ENCODE assay signal across 8 mouse cellular contexts in the genomic region with DNA sequence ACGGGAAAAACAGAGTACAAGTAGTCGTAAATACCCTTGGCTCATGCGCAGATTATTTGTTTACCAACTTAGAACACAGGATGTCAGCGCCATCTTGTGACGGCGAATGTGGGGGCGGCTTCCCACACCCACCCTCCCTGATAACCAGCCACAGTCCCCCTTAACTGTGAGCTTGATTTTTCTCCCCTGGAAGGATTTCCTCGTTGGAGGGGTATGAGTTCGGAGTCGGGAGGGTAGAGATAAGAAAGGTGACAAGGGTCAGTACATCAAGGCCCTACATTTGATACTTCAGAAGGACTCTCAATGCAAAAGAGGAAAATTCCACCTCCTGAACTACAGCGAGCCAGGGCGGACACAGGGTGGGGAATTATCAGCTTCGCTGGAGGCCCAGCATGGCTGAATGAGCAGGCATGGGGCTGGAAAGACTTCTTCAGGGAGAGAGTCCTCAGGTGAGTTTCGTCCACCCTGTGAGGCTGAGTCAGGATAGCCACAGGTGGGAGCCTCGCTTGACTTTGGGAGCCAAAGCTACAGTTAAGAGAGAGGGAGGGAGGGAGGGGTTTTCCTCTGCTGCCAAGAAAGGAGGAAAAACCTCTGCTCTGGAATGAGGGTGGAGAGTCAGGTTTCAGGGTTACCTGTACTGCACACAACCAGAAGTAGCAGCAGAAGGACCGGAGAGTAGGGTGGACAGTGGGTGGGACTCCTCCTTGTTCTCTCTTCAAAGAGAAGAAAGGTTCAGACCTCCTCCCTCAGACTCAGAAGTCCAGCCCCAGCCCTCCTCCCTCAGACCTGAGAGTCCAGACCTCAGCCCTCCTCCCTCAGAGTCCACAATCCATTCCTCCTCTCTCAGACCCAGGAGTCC. TPM values are rescaled to one million over a fixed set of nuclear protein-coding genes. Genes with fewer than 3 reads are reported as not detected.
A peak's percentile ranks its signal among the peaks of the same experiment; 100 is the strongest.
DNase-seq lines count a peak whose midpoint lies in the region; ATAC-seq and TF ChIP-seq lines count a peak whose summit lies in the region.

A gene (plus strand): TSS at position 99 of the 859 bp plus-strand sequence.

- peak within 1 kb of the TSS; percentile 75 for H3K27ac ChIP-seq in kidney, embryonic 16.5 days (ENCODE audit: low read length)
- no peak within 1 kb of the TSS; the same call in 1 of the 2 replicates for H3K27ac ChIP-seq in limb, embryonic 14.5 days (replicated peaks; ENCODE audit: low read depth, low read length)
- no peak within 1 kb of the TSS for H3K27ac ChIP-seq in midbrain, postnatal 0 days (ENCODE audit: low read depth, low read length)

- peaks cover 13% of the 10 kb centered on the region; the same call in 1 of the 2 replicates for H3K4me1 ChIP-seq in kidney, embryonic 16.5 days (ENCODE audit: insufficient read depth, low read length)
- H3K4me1 ChIP-seq in limb, embryonic 14.5 days (ENCODE audit: control insufficient read depth, insufficient read depth, low read length) = no peaks in the 10 kb centered on the region
- H3K4me1 ChIP-seq in midbrain, postnatal 0 days (ENCODE audit: insufficient read depth, low read length) = no peaks in the 10 kb centered on the region

- H3K36me3 ChIP-seq in kidney, embryonic 16.5 days (ENCODE audit: insufficient read depth, low read length) = no peaks in the 10 kb centered on the region
- H3K36me3 ChIP-seq in limb, embryonic 14.5 days (ENCODE audit: control insufficient read depth, insufficient read depth, low read length) = no peaks in the 10 kb centered on the region
- no peaks in the 10 kb centered on the region for H3K36me3 ChIP-seq in midbrain, postnatal 0 days (ENCODE audit: insufficient read depth, low read length)

- TF ChIP-seq CTCF in midbrain, postnatal 0 days (IDR thresholded peaks at IDR 0.05) = no peak

- H3K9me3 ChIP-seq in kidney, embryonic 16.5 days (ENCODE audit: low read length) = no peaks in the 10 kb centered on the region
- no peaks in the 10 kb centered on the region for H3K9me3 ChIP-seq in limb, embryonic 14.5 days (ENCODE audit: control insufficient read depth, low read length)
- no peaks in the 10 kb centered on the region for H3K9me3 ChIP-seq in midbrain, postnatal 0 days (ENCODE audit: low read length)

- peak within 1 kb of the TSS; percentile 63 for H3K9ac ChIP-seq in kidney, embryonic 16.5 days (replicated peaks; ENCODE audit: low read length)
- peak within 1 kb of the TSS; percentile 44 for H3K9ac ChIP-seq in limb, embryonic 14.5 days (ENCODE audit: low read depth, low read length, severe bottlenecking)
- no peak within 1 kb of the TSS; the same call in 1 of the 2 replicates for H3K9ac ChIP-seq in midbrain, postnatal 0 days (replicated peaks; ENCODE audit: low read length, poor library complexity, severe bottlenecking)

- ATAC-seq in kidney, embryonic 16.5 days (ENCODE audit: low FRiP score, low TSS enrichment) = peak; percentile 52
- ATAC-seq in erythroid progenitor cell, adult 5-6 weeks (replicated peaks; ENCODE audit: low FRiP score, poor library complexity, severe bottlenecking) = peak; percentile 52
- ATAC-seq in limb, embryonic 14.5 days (ENCODE audit: low FRiP score, low read depth) = peak; percentile 44; the same call in 1 of the 2 replicates
- peak; percentile 65; the same call in 1 of the 2 replicates for ATAC-seq in midbrain, postnatal 0 days (ENCODE audit: low FRiP score)

- 68% methylated on average over 12 of the region's 16 CpGs for WGBS in kidney, embryonic 16.5 days
- WGBS in limb, embryonic 14.5 days = 69% methylated on average over 13 of the region's 16 CpGs
- 56% methylated on average over 13 of the region's 16 CpGs for WGBS in midbrain, postnatal 0 days

- H3K27me3 ChIP-seq in kidney, embryonic 16.5 days (ENCODE audit: insufficient read depth, low read length) = no peaks in the 10 kb centered on the region
- H3K27me3 ChIP-seq in limb, embryonic 14.5 days (ENCODE audit: control insufficient read depth, insufficient read depth, low read length) = no peaks in the 10 kb centered on the region
- no peaks in the 10 kb centered on the region for H3K27me3 ChIP-seq in midbrain, postnatal 0 days (ENCODE audit: insufficient read depth, low read length)

- peak within 1 kb of the TSS; percentile 49 for H3K4me2 ChIP-seq in kidney, embryonic 16.5 days (replicated peaks; ENCODE audit: low read depth, low read length)
- H3K4me2 ChIP-seq in limb, embryonic 14.5 days (replicated peaks; ENCODE audit: low read depth, low read length, severe bottlenecking) = peak within 1 kb of the TSS; percentile 26; the same call in 1 of the 2 replicates
- H3K4me2 ChIP-seq in midbrain, postnatal 0 days (ENCODE audit: low read depth, low read length, poor library complexity, severe bottlenecking) = peak within 1 kb of the TSS; percentile 40

- peak within 1 kb of the TSS; percentile 42 for H3K4me3 ChIP-seq in kidney, embryonic 16.5 days (ENCODE audit: low read length)
- peak within 1 kb of the TSS; percentile 21 for H3K4me3 ChIP-seq in limb, embryonic 14.5 days (replicated peaks; ENCODE audit: low read length)
- H3K4me3 ChIP-seq in midbrain, postnatal 0 days (ENCODE audit: low read depth, low read length) = peak within 1 kb of the TSS; percentile 24; the same call in 1 of the 2 replicates

- no peak for DNase-seq in kidney, postnatal 14 days
- DNase-seq in limb, embryonic 14.5 days (ENCODE audit: low spot score) = no peak
- DNase-seq in midbrain, postnatal 0 days (ENCODE audit: low spot score) = no peak
- DNase-seq in natural killer cell, adult 2 months (ENCODE audit: low spot score in 2 of 2) = no peak
- DNase-seq in cerebellum, postnatal 10 days = no peak
- DNase-seq in left cerebral cortex, adult 9 months (ENCODE audit: low spot score in 2 of 2) = no peak

- TF ChIP-seq POLR2A in limb, embryonic 14.5 days (IDR thresholded peaks at IDR 0.05; ENCODE audit: borderline replicate concordance, extremely low read depth, insufficient read depth, insufficient read length) = no peak

RNA-seq across cellular contexts. Expression of the gene that starts here (rescaled TPM):
- polyA plus RNA-seq in kidney, embryonic 16.5 days (2015; fragmentation: Nextera tagmentation; extraction: Ambion mirVana) = 8.8 and 10.1 TPM in 2 replicates
- total RNA-seq in erythroid progenitor cell, adult 5-6 weeks (2015; ENCODE audit: low replicate concordance) = 2.9 and 6.1 TPM in 2 replicates
- total RNA-seq in erythroid progenitor cell, adult 5-6 weeks (2017; ENCODE audit: low replicate concordance) = 6.2 and 11.2 TPM in 2 replicates
- polyA plus RNA-seq in limb, embryonic 14.5 days (2012; rRNA removed) = 6.9 and 10.0 TPM in 2 replicates
- polyA plus RNA-seq in limb, embryonic 14.5 days (2014; fragmentation: Nextera tagmentation; extraction: Ambion mirVana) = 1.9 and 6.5 TPM in 2 replicates
- total RNA-seq in midbrain, postnatal 0 days (2014; rRNA removed) = 3.9 and 13.3 TPM in 2 replicates
- 5.2 and 7.4 TPM in 2 replicates for polyA plus RNA-seq in midbrain, postnatal 0 days (2015; fragmentation: Nextera tagmentation; extraction: Ambion mirVana)
